Comparison of ENCODE assay signal across 9 mouse cellular contexts in genomic region chr12:26936696-26937458, GRCm38 (mm10).
DNase-seq lines count a peak whose midpoint lies in the region; ATAC-seq lines count a peak whose summit lies in the region.
"Had no signal": no experiment of that assay in that cellular context is flagged by ENCODE, and none has a peak within 500 bp of the region (broad histone marks: within the 10 kb centered on the region; RNA-seq: fewer than 3 reads in every experiment).

No protein-coding gene starts in this region.

- no peaks in the 10 kb centered on the region for H3K27me3 ChIP-seq in forebrain, embryonic 11.5 days (ENCODE audit: control insufficient read depth, insufficient read depth, low read length)
- H3K27me3 ChIP-seq: liver, embryonic 13.5 days had no signal

- H3K4me1 ChIP-seq in forebrain, embryonic 11.5 days (replicated peaks; ENCODE audit: control insufficient read depth, insufficient read depth, low read length), result peaks cover 6% of the 10 kb centered on the region; the same call in 1 of the 2 replicates
- H3K4me1 ChIP-seq: liver, embryonic 13.5 days had no signal

- peak; percentile 5 for DNase-seq in MN1 (ENCODE audit: low spot score)
- peak; percentile 75 for DNase-seq in cerebellum, adult 8-10 months
- no peak for DNase-seq in forebrain, embryonic 11.5 days (ENCODE audit: low spot score)
- peak; percentile 31 for DNase-seq in mesoderm, embryonic 11.5 days (ENCODE audit: low read depth, low spot score)
- no peak for DNase-seq in heart, postnatal 36 days
- no peak for DNase-seq in thymus, postnatal 0 days (ENCODE audit: low spot score)
- DNase-seq in kidney, adult 8-10 months, result no peak
- no peak for DNase-seq in left cerebral cortex, adult 11 months (ENCODE audit: low spot score)
- DNase-seq: liver, embryonic 13.5 days had no signal

- no peak overlapping the region for H3K4me2 ChIP-seq in forebrain, embryonic 11.5 days (ENCODE audit: low read depth, low read length, severe bottlenecking)
- H3K4me2 ChIP-seq: liver, embryonic 13.5 days had no signal

- ATAC-seq in forebrain, embryonic 11.5 days (replicated peaks; ENCODE audit: low FRiP score), result 0 out of 2 replicates have a peak, but pooled peaks have one; percentile 58

- no peaks in the 10 kb centered on the region; the same call in 1 of the 2 replicates for H3K9me3 ChIP-seq in forebrain, embryonic 11.5 days (ENCODE audit: control insufficient read depth, low read length)
- H3K9me3 ChIP-seq: liver, embryonic 13.5 days had no signal

- 55% methylated on average over 5 of the region's 5 CpGs for WGBS in forebrain, embryonic 11.5 days

- no peak overlapping the region for H3K9ac ChIP-seq in forebrain, embryonic 11.5 days (ENCODE audit: low read length)
- H3K9ac ChIP-seq: liver, embryonic 13.5 days had no signal

- intact Hi-C loops in heart, postnatal 36 days (cut with DNase I), result no loop called here

- peak overlapping the region; percentile 47; the same call in 1 of the 2 replicates for H3K27ac ChIP-seq in forebrain, embryonic 11.5 days (ENCODE audit: low read depth, low read length)
- H3K27ac ChIP-seq: liver, embryonic 13.5 days had no signal

- H3K36me3 ChIP-seq in forebrain, embryonic 11.5 days (ENCODE audit: control insufficient read depth, insufficient read depth, low read length), result no peaks in the 10 kb centered on the region
- H3K36me3 ChIP-seq: liver, embryonic 13.5 days had no signal

- no peak overlapping the region for H3K4me3 ChIP-seq in forebrain, embryonic 11.5 days (ENCODE audit: low read depth, low read length)
- H3K4me3 ChIP-seq: liver, embryonic 13.5 days had no signal

Comparison
In these comparisons a context has a peak if more than half of its experiments do, and no peak if none do; other contexts are left out.
1. DNase-seq: peak in MN1 (single experiment), cerebellum, adult 8-10 months (single experiment) and mesoderm, embryonic 11.5 days (single experiment); none in forebrain, embryonic 11.5 days (single experiment), heart, postnatal 36 days (0 of 2), thymus, postnatal 0 days (single experiment), kidney, adult 8-10 months (0 of 2) and left cerebral cortex, adult 11 months (single experiment).